Mouse (Mus musculus): Measurements from ENCODE around the gene Mapk8ip3.

Mapk8ip3 gene

DNA sequence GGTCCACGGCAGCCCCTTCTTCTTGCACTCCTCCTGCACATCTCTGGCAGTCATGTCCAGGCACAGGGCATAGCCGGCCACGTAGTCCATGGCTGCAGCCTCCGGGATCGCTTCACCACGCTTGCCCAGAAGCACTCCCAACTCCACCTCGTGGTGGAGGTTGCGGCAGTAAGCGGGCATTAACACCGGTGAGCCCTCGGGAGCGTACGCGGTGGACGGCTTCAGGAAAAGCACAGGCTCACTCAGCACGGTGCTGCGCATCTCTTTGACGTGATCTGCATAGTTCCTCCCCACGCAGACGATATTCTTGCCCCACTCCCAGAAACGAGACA lies 87.1 kb downstream of the Mapk8ip3 start:
- DNase-seq (ENCODE audit: low spot score in 2 of 2) = no peak

- DNase-seq (ENCODE audit: low spot score in 2 of 2) = no peak
These were observed 88.2 kb downstream of the Mapk8ip3 start for GRCm38 (mm10) chr17:24848600-24849031.

DNA sequence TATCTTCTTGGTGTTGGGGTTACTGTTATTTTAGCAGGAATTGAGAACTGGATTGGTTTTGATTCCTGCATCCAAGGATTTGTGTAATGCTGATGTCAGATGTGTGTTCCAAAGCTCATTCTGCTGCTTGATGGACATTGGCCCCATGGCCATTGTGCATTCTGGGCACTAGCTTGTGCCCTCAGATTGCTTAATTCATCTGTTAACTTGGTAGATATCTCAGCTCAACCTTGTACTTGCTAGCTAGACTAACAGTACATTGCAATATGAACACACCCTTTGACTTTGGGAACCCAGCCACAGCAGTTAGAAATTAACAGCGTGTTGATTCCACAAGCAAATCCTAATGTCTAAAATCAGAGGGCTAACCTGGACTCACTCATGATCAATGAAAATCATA lies 89.4 kb downstream of the Mapk8ip3 start:
- no peak for DNase-seq (ENCODE audit: low spot score in 2 of 2)

GRCm38 (mm10) chr17:24844525-24844924 lies 92.3 kb downstream of the Mapk8ip3 start:
- no peak for DNase-seq (ENCODE audit: low spot score in 2 of 2)

DNA sequence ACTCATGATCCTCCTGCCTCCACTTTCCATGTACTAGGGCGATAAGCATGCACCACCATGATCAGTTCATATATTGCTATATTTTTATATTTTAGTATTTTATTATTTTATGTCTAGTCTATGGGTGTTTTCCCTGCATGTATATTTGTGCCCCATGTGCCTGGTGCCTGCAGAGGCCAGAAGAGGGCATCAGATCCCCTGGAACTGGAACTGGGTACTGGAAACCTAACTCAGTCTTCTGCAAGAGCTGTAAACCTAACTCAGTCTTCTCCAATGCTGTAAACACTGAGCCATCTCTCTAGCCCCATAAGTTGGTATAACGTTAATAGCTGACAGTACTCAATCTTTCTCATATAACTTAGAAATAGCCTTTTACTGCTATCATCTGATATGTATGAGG lies 94.1 kb downstream of the Mapk8ip3 start:
- no peak for DNase-seq (ENCODE audit: low spot score in 2 of 2)

Measured in natural killer cell, adult 2 months (primary cell).